Mouse (Mus musculus): ENCODE measurements around the gene Cdk2ap2. TPM values are rescaled to one million over a fixed set of nuclear protein-coding genes. Genes with fewer than 3 reads are reported as not detected.

Cdk2ap2 gene
- polyA plus RNA-seq, 1 experiment: 296 TPM

DNA sequence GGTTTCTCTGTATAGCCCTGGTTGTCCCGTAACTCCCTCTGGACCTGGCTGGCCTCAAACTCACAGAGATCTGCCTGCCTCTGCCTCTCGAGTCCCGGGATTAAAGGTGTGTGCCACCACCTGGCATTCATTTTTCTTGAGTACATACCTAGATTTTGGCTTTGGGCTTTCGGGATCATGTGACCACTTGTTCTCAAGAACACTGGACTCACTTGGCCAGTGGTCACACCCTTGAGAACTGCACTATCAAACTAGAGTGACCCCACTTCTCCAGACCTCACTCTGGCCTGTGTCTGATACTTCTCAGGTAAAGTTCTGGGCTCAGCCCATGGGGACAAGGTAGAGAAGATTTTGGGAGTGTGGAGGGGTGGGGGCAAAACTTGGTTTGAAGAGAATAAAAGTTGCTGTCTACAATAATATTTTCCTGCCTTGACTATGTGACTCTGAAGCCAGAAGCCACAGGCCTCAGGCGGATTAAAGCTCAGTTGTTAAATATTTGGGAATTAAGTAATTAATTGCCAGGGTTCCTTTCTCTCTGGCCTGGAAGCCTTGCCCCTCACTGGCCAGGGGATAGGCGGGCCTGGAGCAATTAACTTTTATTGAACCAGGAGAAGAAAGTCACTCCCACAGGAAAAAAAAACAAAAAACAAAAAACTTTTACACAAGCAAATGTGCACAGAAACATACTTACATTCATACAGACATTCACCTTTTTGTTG is 24.1 kb upstream of the Cdk2ap2 start:
- 97% methylated on average over 6 of the region's 6 CpGs for WGBS
- no peak for DNase-seq
- H3K27me3 ChIP-seq (ENCODE audit: control insufficient read depth, insufficient read depth, low read length): no peaks in the 10 kb centered on the region
- H3K36me3 ChIP-seq (ENCODE audit: control insufficient read depth, insufficient read depth, low read length): no peaks in the 10 kb centered on the region
- no peak overlapping the region for H3K4me3 ChIP-seq (ENCODE audit: control insufficient read depth, insufficient read depth, low read length)
- H3K4me1 ChIP-seq (replicated peaks; ENCODE audit: control insufficient read depth, insufficient read depth, low read length): no peaks in the 10 kb centered on the region
- TF ChIP-seq CTCF (IDR thresholded peaks at IDR 0.05; ENCODE audit: borderline replicate concordance, control insufficient read depth, extremely low read depth, insufficient read depth, low read length, poor library complexity) (no peak), POLR2A (IDR thresholded peaks at IDR 0.05; ENCODE audit: control insufficient read depth, extremely low read depth, insufficient read depth, low read length, poor library complexity) (no peak)
- no peak overlapping the region for H3K27ac ChIP-seq (ENCODE audit: control insufficient read depth, insufficient read depth, low read length)

DNA sequence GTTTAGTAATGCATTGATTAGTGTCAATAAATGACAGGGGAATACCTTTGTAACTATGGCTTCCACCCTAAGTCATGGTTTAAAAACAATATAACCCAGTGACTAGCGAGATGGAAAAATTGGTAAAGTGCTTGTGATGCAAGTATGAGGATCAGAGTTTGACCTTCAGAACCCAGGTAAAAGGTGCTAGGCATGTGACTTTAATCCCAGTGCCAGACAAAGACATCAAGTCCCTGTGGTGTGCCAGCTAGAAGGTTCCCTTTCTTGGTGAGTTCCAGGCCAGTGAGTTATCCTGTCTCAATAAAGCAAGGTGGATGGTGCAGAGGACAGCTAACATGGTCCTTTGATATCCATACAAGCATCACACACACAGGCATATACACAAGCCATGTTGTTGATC is 21.5 kb upstream of the Cdk2ap2 start:
- H3K27ac ChIP-seq (ENCODE audit: control insufficient read depth, insufficient read depth, low read length): no peak overlapping the region
- H3K27me3 ChIP-seq (ENCODE audit: control insufficient read depth, insufficient read depth, low read length): no peaks in the 10 kb centered on the region
- H3K4me3 ChIP-seq (ENCODE audit: control insufficient read depth, insufficient read depth, low read length): no peak overlapping the region
- WGBS: 100% methylated on average over 1 of the region's 1 CpGs
- no peak for DNase-seq
- no peak for TF ChIP-seq CTCF (IDR thresholded peaks at IDR 0.05; ENCODE audit: borderline replicate concordance, control insufficient read depth, extremely low read depth, insufficient read depth, low read length, poor library complexity)
- TF ChIP-seq POLR2A (IDR thresholded peaks at IDR 0.05; ENCODE audit: control insufficient read depth, extremely low read depth, insufficient read depth, low read length, poor library complexity): no peak
- no peaks in the 10 kb centered on the region for H3K4me1 ChIP-seq (replicated peaks; ENCODE audit: control insufficient read depth, insufficient read depth, low read length)
- no peaks in the 10 kb centered on the region for H3K36me3 ChIP-seq (ENCODE audit: control insufficient read depth, insufficient read depth, low read length)

DNA sequence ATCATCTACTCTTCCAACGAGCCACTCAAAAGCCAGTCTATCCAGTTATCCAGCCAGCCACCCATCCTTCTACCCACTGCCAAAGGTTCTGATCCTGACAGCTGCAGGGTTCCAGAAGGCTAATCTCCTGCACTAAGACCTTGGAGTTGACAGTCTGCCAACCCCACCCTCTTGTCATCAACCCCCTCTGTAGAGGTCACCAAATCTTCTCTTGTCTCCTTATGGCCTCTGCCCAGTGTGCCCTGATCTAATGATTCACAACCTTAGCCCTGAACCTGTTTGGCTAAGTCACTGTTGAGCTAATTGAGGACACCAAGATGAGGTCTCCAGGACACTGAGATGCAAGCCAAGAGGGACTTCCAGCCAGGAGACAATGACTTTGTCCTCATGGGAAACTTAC is 17.4 kb upstream of the Cdk2ap2 start:
- no peaks in the 10 kb centered on the region for H3K4me1 ChIP-seq (replicated peaks; ENCODE audit: control insufficient read depth, insufficient read depth, low read length)
- no peaks in the 10 kb centered on the region for H3K36me3 ChIP-seq (ENCODE audit: control insufficient read depth, insufficient read depth, low read length)
- no peaks in the 10 kb centered on the region for H3K27me3 ChIP-seq (ENCODE audit: control insufficient read depth, insufficient read depth, low read length)
- no peak overlapping the region for H3K4me3 ChIP-seq (ENCODE audit: control insufficient read depth, insufficient read depth, low read length)
- TF ChIP-seq CTCF (IDR thresholded peaks at IDR 0.05; ENCODE audit: borderline replicate concordance, control insufficient read depth, extremely low read depth, insufficient read depth, low read length, poor library complexity): no peak
- no peak for DNase-seq
- H3K27ac ChIP-seq (ENCODE audit: control insufficient read depth, insufficient read depth, low read length): no peak overlapping the region
- 91% methylated on average over 1 of the region's 1 CpGs for WGBS

DNA sequence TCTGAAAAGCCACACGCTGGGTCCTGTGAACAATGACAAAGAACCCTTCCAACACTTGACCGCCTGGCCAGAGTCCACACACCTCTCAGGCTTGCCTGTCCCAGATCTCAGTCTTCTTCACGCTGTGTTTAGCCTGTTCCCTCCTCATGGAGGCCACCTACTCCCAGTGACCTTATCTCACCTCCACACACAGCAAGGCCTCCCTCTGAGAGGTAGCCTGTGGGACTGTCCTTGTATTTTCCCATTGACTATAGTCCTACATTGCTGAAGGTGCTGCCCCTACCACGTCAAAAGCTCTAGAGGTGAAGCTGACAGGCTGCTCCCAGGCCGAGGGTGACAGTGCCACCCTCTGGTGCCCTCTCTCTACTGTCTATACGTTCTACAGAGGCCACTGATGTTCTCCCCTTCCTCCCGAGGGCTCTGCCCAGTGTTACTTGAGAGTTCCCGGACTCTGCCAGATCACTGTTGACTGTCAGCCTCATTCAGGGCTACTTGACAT is 16.4 kb upstream of the Cdk2ap2 start:
- Histone ChIP-seq H3K27me3 (ENCODE audit: control insufficient read depth, insufficient read depth, low read length) (no peaks in the 10 kb centered on the region), H3K4me1 (replicated peaks; ENCODE audit: control insufficient read depth, insufficient read depth, low read length) (no peaks in the 10 kb centered on the region), H3K27ac (ENCODE audit: control insufficient read depth, insufficient read depth, low read length) (no peak overlapping the region), H3K36me3 (ENCODE audit: control insufficient read depth, insufficient read depth, low read length) (no peaks in the 10 kb centered on the region), H3K4me3 (ENCODE audit: control insufficient read depth, insufficient read depth, low read length) (no peak overlapping the region)
- no peak for TF ChIP-seq POLR2A (IDR thresholded peaks at IDR 0.05; ENCODE audit: control insufficient read depth, extremely low read depth, insufficient read depth, low read length, poor library complexity)
- TF ChIP-seq CTCF (IDR thresholded peaks at IDR 0.05; ENCODE audit: borderline replicate concordance, control insufficient read depth, extremely low read depth, insufficient read depth, low read length, poor library complexity): peak; percentile 13; the same call in 1 of the 2 replicates
- DNase-seq: no peak
- 50% methylated on average over 8 of the region's 8 CpGs for WGBS

DNA sequence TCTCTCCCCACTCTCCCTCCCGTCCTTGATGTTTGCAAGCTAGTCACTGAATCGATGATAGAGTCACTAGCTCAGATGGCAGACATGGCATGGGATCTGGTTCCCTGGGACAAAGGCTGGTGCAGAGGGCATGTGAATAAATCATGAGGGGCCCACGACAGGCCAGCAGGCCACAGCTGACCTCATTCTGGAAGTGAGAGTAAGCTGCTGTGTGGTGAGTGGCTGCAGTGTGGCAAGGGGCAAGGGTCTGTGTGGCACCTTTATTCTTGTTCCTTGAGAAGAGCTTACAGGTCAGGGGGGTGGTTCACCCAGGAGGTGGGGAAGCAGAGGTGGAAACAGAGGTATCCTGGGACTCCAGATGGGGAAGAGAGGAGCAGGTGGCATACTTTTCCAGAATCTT is 15.6 kb upstream of the Cdk2ap2 start, which contains the start of gene Cabp2:
Gene Cabp2 (plus strand): TSS at position 185 of the 400 bp plus-strand sequence.
- Histone ChIP-seq H3K27ac (ENCODE audit: control insufficient read depth, insufficient read depth, low read length) (no peak within 1 kb of the TSS), H3K4me3 (ENCODE audit: control insufficient read depth, insufficient read depth, low read length) (no peak within 1 kb of the TSS), H3K4me1 (replicated peaks; ENCODE audit: control insufficient read depth, insufficient read depth, low read length) (no peaks in the 10 kb centered on the region), H3K27me3 (ENCODE audit: control insufficient read depth, insufficient read depth, low read length) (no peaks in the 10 kb centered on the region), H3K36me3 (ENCODE audit: control insufficient read depth, insufficient read depth, low read length) (no peaks in the 10 kb centered on the region)
- TF ChIP-seq CTCF (IDR thresholded peaks at IDR 0.05; ENCODE audit: borderline replicate concordance, control insufficient read depth, extremely low read depth, insufficient read depth, low read length, poor library complexity) (no peak), POLR2A (IDR thresholded peaks at IDR 0.05; ENCODE audit: control insufficient read depth, extremely low read depth, insufficient read depth, low read length, poor library complexity) (no peak)
- DNase-seq: no peak
- 86% methylated on average over 3 of the region's 3 CpGs for WGBS

DNA sequence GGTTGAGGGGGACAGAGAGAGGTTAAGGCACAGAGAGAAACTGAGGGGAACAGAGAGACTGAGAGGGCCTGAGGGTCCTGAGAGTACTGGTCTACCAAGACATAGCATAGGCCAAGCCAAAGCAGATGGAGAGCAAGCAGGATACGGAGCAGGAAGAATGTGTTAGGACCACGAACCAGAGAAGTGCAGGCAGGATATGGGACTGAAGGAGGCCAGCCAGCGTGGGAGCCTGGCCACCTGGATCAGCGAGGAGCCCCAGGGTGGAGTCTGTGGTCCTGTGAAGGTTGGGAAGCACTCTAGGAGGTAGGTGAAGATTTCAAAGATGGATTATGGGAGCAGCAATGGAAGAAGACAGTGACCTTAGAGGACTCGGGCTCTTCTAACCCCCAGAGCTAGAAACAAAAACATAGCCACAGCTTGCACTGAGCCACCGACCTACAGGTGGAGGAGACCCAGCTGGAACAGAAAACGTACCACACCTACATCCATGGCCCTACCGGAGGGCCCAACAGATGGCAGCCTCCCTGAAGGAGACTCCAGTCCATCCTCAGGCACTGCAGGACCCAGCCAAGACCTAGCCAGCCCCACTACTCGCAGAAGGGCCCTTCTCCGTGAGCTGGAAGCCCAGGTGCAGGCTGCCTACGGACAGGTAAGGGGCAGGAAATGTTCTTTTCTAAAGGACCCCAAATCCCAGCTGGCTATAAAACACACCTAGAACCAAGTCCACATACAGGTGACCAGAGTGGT is 14.6 kb upstream of the Cdk2ap2 start:
- Histone ChIP-seq H3K4me3 (ENCODE audit: control insufficient read depth, insufficient read depth, low read length) (no peak overlapping the region), H3K27me3 (ENCODE audit: control insufficient read depth, insufficient read depth, low read length) (no peaks in the 10 kb centered on the region), H3K4me1 (replicated peaks; ENCODE audit: control insufficient read depth, insufficient read depth, low read length) (no peaks in the 10 kb centered on the region), H3K27ac (ENCODE audit: control insufficient read depth, insufficient read depth, low read length) (no peak overlapping the region), H3K36me3 (ENCODE audit: control insufficient read depth, insufficient read depth, low read length) (no peaks in the 10 kb centered on the region)
- no peak for DNase-seq
- TF ChIP-seq CTCF (IDR thresholded peaks at IDR 0.05; ENCODE audit: borderline replicate concordance, control insufficient read depth, extremely low read depth, insufficient read depth, low read length, poor library complexity) (no peak), POLR2A (IDR thresholded peaks at IDR 0.05; ENCODE audit: control insufficient read depth, extremely low read depth, insufficient read depth, low read length, poor library complexity) (no peak)
- 85% methylated on average over 11 of the region's 11 CpGs for WGBS

Data from thymus, adult 2 months (tissue).